Mouse (Mus musculus) testis, adult 2 months (tissue): ENCODE data around the gene Fam173a. TPM values are rescaled to one million over a fixed set of nuclear protein-coding genes. Genes with fewer than 3 reads are reported as not detected.
"Not testable (repeated sequence)": the region's sequence is repeated elsewhere in the genome, so short reads cannot be mapped to it uniquely, and the experiment has no call there.

Source experiments
- H3K27ac ChIP-seq: fragments of 200-500 bp; 2 replicates; pipeline ENCODE4 v1.5.1; 2012; ENCODE audit warnings: low read depth, low read length; ENCODE audit not compliant: control insufficient read depth, insufficient read depth
- H3K27me3 ChIP-seq: fragments of 200-500 bp; 2 replicates; pipeline ENCODE4 v1.6.1; 2012; ENCODE audit warnings: mild to moderate bottlenecking, low read length, moderate library complexity; ENCODE audit not compliant: control insufficient read depth, insufficient read depth
- H3K36me3 ChIP-seq: fragments of 200-500 bp; 2 replicates; pipeline ENCODE4 v1.6.1; 2012; ENCODE audit warnings: mild to moderate bottlenecking, low read length; ENCODE audit not compliant: control insufficient read depth, insufficient read depth
- H3K4me1 ChIP-seq: fragments of 200-500 bp; 2 replicates; pipeline ENCODE4 v1.6.1; 2012; ENCODE audit warnings: low read length; ENCODE audit not compliant: control insufficient read depth, insufficient read depth
- H3K4me3 ChIP-seq: fragments of 200-500 bp; 2 replicates; pipeline ENCODE4 v1.5.1; 2012; ENCODE audit warnings: low read depth, mild to moderate bottlenecking, low read length, moderate library complexity, mixed read lengths; ENCODE audit not compliant: control insufficient read depth
- CTCF ChIP-seq: fragments of 200-500 bp; IDR thresholded peaks from 2 replicates; pipeline ENCODE4 v1.5.1; 2012; ENCODE audit warnings: low read depth, mild to moderate bottlenecking, inconsistent platforms, low read length, moderate library complexity; ENCODE audit not compliant: control insufficient read depth, insufficient read depth, insufficient replicate concordance
- POLR2A ChIP-seq: fragments of 200-500 bp; IDR thresholded peaks from 2 replicates; pipeline ENCODE4 v1.6.1; 2012; ENCODE audit warnings: low read depth, mild to moderate bottlenecking, inconsistent platforms, low read length, moderate library complexity; ENCODE audit not compliant: control insufficient read depth
- polyA plus RNA-seq: library from polyadenylated mRNA; depleted of rRNA; stranded (reverse); fragments of >200 nt; gene quantifications from 2 replicates; pipeline ENCODE4 v1.2.3, GENCODE M21; 2012; rRNA removed

The Fam173a gene
- polyA plus RNA-seq, 1 experiment, result 49.8 TPM

GRCm38 (mm10) chr17:25751446-25751845 is 41.3 kb downstream of the Fam173a start:
- no peaks in the 10 kb centered on the region for H3K27me3 ChIP-seq

GRCm38 (mm10) chr17:25749314-25749713 is 43.4 kb downstream of the Fam173a start:
- no peaks in the 10 kb centered on the region for H3K36me3 ChIP-seq
- H3K4me3 ChIP-seq, result no peak overlapping the region
- no peaks in the 10 kb centered on the region for H3K27me3 ChIP-seq
- H3K4me1 ChIP-seq, result peaks cover 4% of the 10 kb centered on the region
- no peak overlapping the region for H3K27ac ChIP-seq
- TF ChIP-seq POLR2A (no peak), CTCF (no peak)

More at GRCm38 (mm10) chr17:25751446-25751845, 41.3 kb downstream of the Fam173a start:
- H3K27ac ChIP-seq, result no peak overlapping the region
- H3K4me1 ChIP-seq, result no peaks in the 10 kb centered on the region
- H3K4me3 ChIP-seq, result no peak overlapping the region
- H3K36me3 ChIP-seq, result no peaks in the 10 kb centered on the region
- TF ChIP-seq CTCF (no peak), POLR2A (no peak)

GRCm38 (mm10) chr17:25748238-25748637 is 44.5 kb downstream of the Fam173a start:
- TF ChIP-seq POLR2A (no peak), CTCF (no peak)
- Histone ChIP-seq H3K4me3 (no peak overlapping the region), H3K4me1 (peaks cover 5% of the 10 kb centered on the region), H3K36me3 (no peaks in the 10 kb centered on the region), H3K27ac (no peak overlapping the region), H3K27me3 (no peaks in the 10 kb centered on the region)

GRCm38 (mm10) chr17:25744311-25744710 is 48.4 kb downstream of the Fam173a start:
- peaks cover 5% of the 10 kb centered on the region for H3K4me1 ChIP-seq
- H3K4me3 ChIP-seq, result no peak overlapping the region
- no peak overlapping the region for H3K27ac ChIP-seq
- H3K27me3 ChIP-seq, result no peaks in the 10 kb centered on the region
- no peaks in the 10 kb centered on the region for H3K36me3 ChIP-seq
- TF ChIP-seq POLR2A (no peak), CTCF (no peak)

GRCm38 (mm10) chr17:25743831-25744230 is 48.9 kb downstream of the Fam173a start:
- H3K36me3 ChIP-seq, result no peaks in the 10 kb centered on the region
- H3K27ac ChIP-seq, result no peak overlapping the region
- no peak for TF ChIP-seq CTCF
- TF ChIP-seq POLR2A, result no peak
- H3K27me3 ChIP-seq, result no peaks in the 10 kb centered on the region
- no peak overlapping the region for H3K4me3 ChIP-seq
- peaks cover 5% of the 10 kb centered on the region for H3K4me1 ChIP-seq

GRCm38 (mm10) chr17:25741471-25741870 is 51.2 kb downstream of the Fam173a start:
- not testable (repeated sequence) for H3K4me1 ChIP-seq, H3K27ac ChIP-seq, H3K36me3 ChIP-seq, H3K27me3 ChIP-seq, H3K4me3 ChIP-seq

Other genes with a start within 250 kb of the Fam173a start
- gene Sox8, start 222.2 kb downstream of the Fam173a start, polyA plus RNA-seq, result 6.7 and 8.2 TPM in 2 replicates
- gene Lmf1, start 213.8 kb downstream of the Fam173a start, polyA plus RNA-seq, result 87.6 and 93.5 TPM in 2 replicates
- gene Gng13, start 75.7 kb downstream of the Fam173a start, polyA plus RNA-seq, result 0.44 and 0.84 TPM in 2 replicates
- gene Chtf18, start 65.5 kb downstream of the Fam173a start, polyA plus RNA-seq, result 16.1 and 18.9 TPM in 2 replicates
- 8.3 and 9.8 TPM in 2 replicates for gene Rpusd1, start 65.2 kb downstream of the Fam173a start, polyA plus RNA-seq
- gene Mslnl, start 56.9 kb downstream of the Fam173a start, polyA plus RNA-seq, result 0.65 and 1.0 TPM in 2 replicates
- gene Msln, start 38.5 kb downstream of the Fam173a start, polyA plus RNA-seq, result 0.63 and 0.82 TPM in 2 replicates
- gene Narfl, start 19.1 kb downstream of the Fam173a start, polyA plus RNA-seq, result 17.9 and 20.3 TPM in 2 replicates
- 81.1 and 83.4 TPM in 2 replicates for gene Haghl, start 7.2 kb downstream of the Fam173a start, polyA plus RNA-seq
- gene Ccdc78, start 6.3 kb downstream of the Fam173a start, polyA plus RNA-seq, result 1.3 and 1.6 TPM in 2 replicates
- gene AC134908.4, start 2.8 kb upstream of the Fam173a start, polyA plus RNA-seq, result not detected in 2 replicates
- 19.4 and 21.1 TPM in 2 replicates for gene Metrn, start 4.2 kb upstream of the Fam173a start, polyA plus RNA-seq
- gene Fbxl16, start 16.2 kb upstream of the Fam173a start, polyA plus RNA-seq, result 6.2 and 7.1 TPM in 2 replicates
- gene Wdr24, start 30.7 kb upstream of the Fam173a start, polyA plus RNA-seq, result 35.8 and 36.0 TPM in 2 replicates
- 16.4 and 18.6 TPM in 2 replicates for gene Jmjd8, start 36.0 kb upstream of the Fam173a start, polyA plus RNA-seq
- gene Stub1, start 40.5 kb upstream of the Fam173a start, polyA plus RNA-seq, result 81.1 and 82.0 TPM in 2 replicates
- 2.1 and 2.7 TPM in 2 replicates for gene Rhbdl1, start 44.4 kb upstream of the Fam173a start, polyA plus RNA-seq
- gene Gm20683, start 48.9 kb upstream of the Fam173a start, polyA plus RNA-seq, result 9.0 and 11.2 TPM in 2 replicates
- 37.5 and 38.7 TPM in 2 replicates for gene Rhot2, start 52.0 kb upstream of the Fam173a start, polyA plus RNA-seq
- 49.9 and 54.9 TPM in 2 replicates for gene Wdr90, start 68.6 kb upstream of the Fam173a start, polyA plus RNA-seq
- gene Mcrip2, start 75.9 kb upstream of the Fam173a start, polyA plus RNA-seq, result 28.2 and 28.8 TPM in 2 replicates
- gene Mettl26, start 82.2 kb upstream of the Fam173a start, polyA plus RNA-seq, result 49.8 and 56.2 TPM in 2 replicates
- gene Wfikkn1, start 88.0 kb upstream of the Fam173a start, polyA plus RNA-seq, result 0.96 and 0.98 TPM in 2 replicates
- 30.2 and 31.9 TPM in 2 replicates for gene Rab40c, start 126.8 kb upstream of the Fam173a start, polyA plus RNA-seq
- gene Pigq, start 152.0 kb upstream of the Fam173a start, polyA plus RNA-seq, result 21.4 and 24.4 TPM in 2 replicates
- 0.40 and 0.69 TPM in 2 replicates for gene Nhlrc4, start 152.1 kb upstream of the Fam173a start, polyA plus RNA-seq
- gene A930017K11Rik, start 159.7 kb upstream of the Fam173a start, polyA plus RNA-seq, result 0.10 and 0.20 TPM in 2 replicates
- 20.1 and 22.1 TPM in 2 replicates for gene Capn15, start 192.9 kb upstream of the Fam173a start, polyA plus RNA-seq